Mouse (Mus musculus): ENCODE measurements around the gene Fkbp1a. TPM values are rescaled to one million over a fixed set of nuclear protein-coding genes. Genes with fewer than 3 reads are reported as not detected.

Fkbp1a gene
- total RNA-seq, 2 experiments from 2014 or later: 926 to 966 TPM

Other genes with a start within 250 kb of the Fkbp1a start
- not detected for gene 4921509C19Rik, start 66.3 kb upstream of the Fkbp1a start, total RNA-seq (2021)
- gene Nsfl1c, start 48.3 kb upstream of the Fkbp1a start, total RNA-seq (2021): 100 to 1,000 TPM; 144 to 148 TPM
- 1 to 10 TPM; 1.5 to 1.6 TPM for gene Sdcbp2, start 30.1 kb downstream of the Fkbp1a start, total RNA-seq (2021)
- 100 to 1,000 TPM; 388 to 405 TPM for gene Snph, start 90.1 kb downstream of the Fkbp1a start, total RNA-seq (2021)
- under 1 TPM; 0.61 to 0.95 TPM for gene Rad21l, start 126.0 kb downstream of the Fkbp1a start, total RNA-seq (2021)
- 1 to 10 TPM; 4.4 to 4.8 TPM for gene Tmem74b, start 159.5 kb downstream of the Fkbp1a start, total RNA-seq (2021)
- 10 to 100 TPM; 31.3 to 33.7 TPM for gene Psmf1, start 201.7 kb downstream of the Fkbp1a start, total RNA-seq (2021)

Measured in layer of hippocampus, postnatal 36 days (tissue).